Mouse (Mus musculus) adrenal gland, adult (tissue): ENCODE measurements around the gene Hrh2.

ENCODE experiments used
- DNase-seq, 2 experiments: peaks; one replicate each; pipeline ENCODE4 v3.0.0; 2022 to 2023; ENCODE audit warnings: low spot score in 1 of 2; ENCODE audit not compliant: inconsistent age in 2 of 2

Gene Hrh2

GRCm38 (mm10) chr13:54262741-54263510 is 71.0 kb downstream of the Hrh2 start:
- no peak for DNase-seq

DNA sequence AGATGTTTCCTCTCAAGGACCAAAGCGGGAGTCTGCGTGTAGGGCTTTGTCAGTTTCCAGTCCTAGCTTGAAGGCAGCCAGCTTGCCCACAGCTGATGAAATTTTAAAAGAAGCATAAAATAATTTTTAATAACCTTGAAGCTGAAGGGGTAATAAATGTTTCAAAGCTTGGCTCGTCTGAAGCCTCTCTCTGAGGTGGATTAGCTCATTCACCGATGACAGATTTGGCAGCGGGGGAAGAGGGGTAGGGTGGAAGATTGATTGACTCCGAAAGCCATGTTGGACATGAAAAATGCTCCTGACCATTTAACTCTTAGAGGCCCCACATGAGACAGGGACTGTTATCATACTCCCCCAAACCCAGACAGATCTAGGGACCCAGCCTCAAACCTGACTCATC is 71.7 kb downstream of the Hrh2 start:
- peak in 1 of 2 experiments; percentile 56 for DNase-seq

DNA sequence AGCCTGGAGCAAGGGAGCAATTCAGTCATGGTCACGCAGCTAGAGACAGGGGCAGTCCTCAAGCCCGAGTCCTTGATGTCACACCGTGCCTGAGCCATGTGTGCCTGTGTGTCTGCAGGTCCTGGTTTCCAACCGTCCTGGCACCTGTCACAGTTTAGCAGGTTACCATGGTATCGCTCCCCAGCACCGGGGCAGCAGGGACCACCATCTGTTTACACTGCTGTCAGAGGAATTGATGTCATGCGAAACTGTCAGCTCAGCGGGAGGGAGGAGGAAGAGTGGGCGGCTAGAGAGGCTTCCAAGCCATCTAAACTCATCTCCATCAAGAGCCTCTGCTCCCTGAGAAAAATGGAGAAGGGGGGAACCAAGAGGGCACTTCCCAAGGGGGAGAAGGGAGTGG is 74.5 kb downstream of the Hrh2 start:
- no peak for DNase-seq

- DNase-seq = no peak
Measured at GRCm38 (mm10) chr13:54269087-54269486, 77.2 kb downstream of the Hrh2 start.

DNA sequence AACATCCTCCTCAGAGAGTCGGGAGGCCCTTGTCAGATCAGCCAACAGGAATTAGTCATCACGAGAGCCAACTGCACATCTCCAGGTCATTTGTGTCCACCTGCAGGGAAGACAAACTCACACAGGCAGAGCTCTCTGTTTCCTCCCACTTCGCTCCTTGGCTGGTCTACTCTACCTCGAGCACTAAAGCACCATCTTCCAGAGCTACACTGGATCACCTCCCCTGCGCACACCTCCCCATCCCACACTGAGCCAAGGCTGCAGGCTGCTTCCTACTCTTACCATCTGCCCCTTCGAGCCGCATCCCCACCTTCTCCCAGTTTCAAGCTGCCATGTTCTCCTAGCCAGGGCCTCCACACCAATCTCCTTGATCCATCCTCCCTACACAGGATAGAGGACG is 77.7 kb downstream of the Hrh2 start:
- no peak for DNase-seq

- DNase-seq = no peak
Measured at GRCm38 (mm10) chr13:54272076-54272475, 80.1 kb downstream of the Hrh2 start.

GRCm38 (mm10) chr13:54277406-54277805 is 85.5 kb downstream of the Hrh2 start:
- no peak for DNase-seq

- peak; percentile 46 to 67 for DNase-seq
Measured at GRCm38 (mm10) chr13:54280366-54280765, 88.4 kb downstream of the Hrh2 start.

GRCm38 (mm10) chr13:54281149-54281548 is 89.2 kb downstream of the Hrh2 start:
- no peak for DNase-seq

DNA sequence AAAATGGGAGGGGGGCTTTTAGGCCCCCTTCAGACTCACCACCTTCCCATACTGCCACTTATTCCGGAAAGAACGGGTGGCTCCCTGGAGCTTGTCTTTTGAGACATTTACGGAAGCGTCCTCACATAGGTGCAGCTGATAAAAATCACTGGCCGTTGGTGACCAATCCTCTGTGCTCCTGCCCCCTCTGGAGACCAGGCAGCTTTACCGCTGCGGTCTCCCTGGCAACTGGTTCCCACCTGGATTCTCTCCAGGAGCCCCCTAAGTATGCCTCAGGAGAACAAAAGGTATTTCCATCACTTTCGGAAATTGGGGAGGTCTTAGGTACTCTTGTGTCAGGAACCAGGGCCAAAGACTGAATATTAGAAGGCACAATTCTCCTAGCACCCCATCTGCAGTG is 89.7 kb downstream of the Hrh2 start:
- no peak for DNase-seq

- DNase-seq = peak in 1 of 2 experiments; percentile 57
Measured at GRCm38 (mm10) chr13:54282149-54282860, 90.4 kb downstream of the Hrh2 start.

- DNase-seq = no peak
Measured at GRCm38 (mm10) chr13:54282861-54283206, 90.9 kb downstream of the Hrh2 start.
